Mouse (Mus musculus) lung, embryonic 16.5 days (tissue): Measurements from ENCODE around the gene Pdcd6ip. TPM values are rescaled to one million over a fixed set of nuclear protein-coding genes. Genes with fewer than 3 reads are reported as not detected.

Experiments
- ATAC-seq: fragments of 200-750 bp; cut with Nextera tagmentation; 2 replicates; pipeline ENCODE4 v1.8.0; 2017; ENCODE audit warnings: low read depth, mild to moderate bottlenecking, moderate library complexity
- H3K27ac ChIP-seq: fragments of 300-500 bp; sonication (generic); 2 replicates; pipeline ENCODE4 v1.5.1; 2014; ENCODE audit warnings: mild to moderate bottlenecking, control low read depth, low read length
- H3K27me3 ChIP-seq: fragments of 300-500 bp; sonication (generic); 2 replicates; pipeline ENCODE4 v1.6.1; 2014; ENCODE audit warnings: low read depth, low read length, mixed read lengths; ENCODE audit not compliant: control insufficient read depth, insufficient read depth
- H3K36me3 ChIP-seq: fragments of 300-500 bp; sonication (generic); 2 replicates; pipeline ENCODE4 v1.6.1; 2014; ENCODE audit warnings: low read length; ENCODE audit not compliant: control insufficient read depth, insufficient read depth
- H3K4me1 ChIP-seq: fragments of 300-500 bp; sonication (generic); replicated peaks from 2 replicates; pipeline ENCODE4 v1.6.1; 2014; ENCODE audit warnings: low read length, mixed read lengths; ENCODE audit not compliant: control insufficient read depth, insufficient read depth
- H3K4me2 ChIP-seq: fragments of 300-500 bp; sonication (generic); 2 replicates; pipeline ENCODE4 v1.6.1; 2014; ENCODE audit warnings: low read depth, low read length, control low read depth
- H3K4me3 ChIP-seq: fragments of 300-500 bp; sonication (generic); 2 replicates; pipeline ENCODE4 v1.5.1; 2014; ENCODE audit warnings: mild to moderate bottlenecking, low read length, control low read depth
- H3K9ac ChIP-seq: fragments of 300-500 bp; sonication (generic); 2 replicates; pipeline ENCODE4 v1.6.1; 2014; ENCODE audit warnings: low read length, control low read depth
- H3K9me3 ChIP-seq: fragments of 300-500 bp; sonication (generic); 2 replicates; pipeline ENCODE4 v1.6.1; 2016; ENCODE audit warnings: low read length; ENCODE audit not compliant: control insufficient read depth
- WGBS: fragments of 180-500 bp; shearing (Covaris S2); extraction: QIAGEN DNeasy Blood & Tissue Kit; methylation state at CpG from one replicate; pipeline ENCODE4 v1.1.7; 2014; 5-methylcytosine and 5-hydroxymethylcytosine counted together
- polyA plus RNA-seq: library from polyadenylated mRNA; unstranded; fragments of >200 nt; fragmentation: Nextera tagmentation; extraction: Ambion mirVana; gene quantifications from 2 replicates; pipeline ENCODE4 v1.2.1, GENCODE M21; 2015

Gene Pdcd6ip
- polyA plus RNA-seq, 1 experiment from 2014 or later = 81.4 TPM

DNA sequence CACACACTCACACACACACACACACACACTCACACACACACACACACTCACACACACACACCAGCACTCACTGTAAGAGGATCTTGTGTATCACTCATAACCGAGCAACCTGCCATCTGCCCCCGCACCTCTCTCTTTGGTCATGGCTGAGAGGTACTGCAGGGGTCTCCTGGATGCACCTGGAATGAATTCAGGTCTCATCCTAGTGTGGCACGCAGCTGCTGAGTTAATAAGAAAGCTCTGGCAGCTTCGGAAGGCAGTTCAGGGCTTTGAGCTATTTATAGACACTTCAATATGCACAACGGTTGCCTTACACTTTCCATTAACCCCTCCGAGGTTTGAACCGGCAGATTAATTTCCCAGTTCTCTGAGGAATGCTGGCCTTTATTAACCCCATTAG lies 73.1 kb downstream of the Pdcd6ip start:
- H3K9ac ChIP-seq = no peak overlapping the region
- no peaks in the 10 kb centered on the region for H3K9me3 ChIP-seq
- 50% methylated on average over 7 of the region's 7 CpGs for WGBS
- no peak overlapping the region for H3K4me3 ChIP-seq
- ATAC-seq = no peak
- no peaks in the 10 kb centered on the region for H3K36me3 ChIP-seq
- no peaks in the 10 kb centered on the region for H3K27me3 ChIP-seq
- no peak overlapping the region for H3K4me2 ChIP-seq
- no peak overlapping the region for H3K27ac ChIP-seq
- H3K4me1 ChIP-seq = no peaks in the 10 kb centered on the region

GRCm38 (mm10) chr9:113633168-113633744 lies 74.8 kb downstream of the Pdcd6ip start:
- H3K9ac ChIP-seq = no peak overlapping the region
- H3K4me2 ChIP-seq = no peak overlapping the region
- ATAC-seq = no peak
- H3K9me3 ChIP-seq = no peaks in the 10 kb centered on the region
- no peaks in the 10 kb centered on the region for H3K36me3 ChIP-seq
- no peaks in the 10 kb centered on the region for H3K4me1 ChIP-seq
- 53% methylated on average over 8 of the region's 8 CpGs for WGBS
- H3K27me3 ChIP-seq = no peaks in the 10 kb centered on the region
- no peak overlapping the region for H3K27ac ChIP-seq
- H3K4me3 ChIP-seq = no peak overlapping the region

DNA sequence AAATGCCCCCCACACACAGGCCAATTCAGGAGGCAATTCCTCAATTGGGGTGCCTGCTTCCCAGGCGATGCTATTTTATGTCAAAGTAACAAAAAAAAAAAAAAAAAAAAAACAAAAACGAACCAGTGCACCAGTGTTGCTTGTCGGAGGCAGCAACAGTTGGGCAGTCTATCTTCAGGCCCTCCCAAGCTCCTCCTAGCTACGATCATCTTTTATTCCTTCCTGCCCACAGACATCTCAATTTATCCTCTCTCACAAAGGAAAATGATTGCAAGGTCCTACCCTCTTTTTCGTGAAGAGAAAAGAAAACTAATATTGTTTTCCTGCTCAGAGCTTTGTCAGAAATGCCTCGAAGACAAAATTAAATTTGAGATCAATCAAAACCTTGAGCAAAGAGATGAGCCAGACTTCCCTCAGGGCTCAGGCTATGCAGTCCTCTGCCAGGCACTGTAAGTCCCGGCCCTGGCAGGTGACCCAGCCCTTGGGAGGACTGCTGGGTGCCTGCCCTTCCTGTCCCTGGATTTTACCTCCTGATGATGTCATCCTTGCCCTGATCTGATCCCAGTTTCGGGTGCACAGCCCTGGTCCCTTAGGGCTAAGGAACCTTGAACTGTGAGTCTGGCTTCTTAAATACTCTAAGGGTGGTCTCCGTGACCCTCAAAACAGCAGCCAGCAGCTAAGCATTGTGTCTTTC lies 75.6 kb downstream of the Pdcd6ip start:
- Histone ChIP-seq H3K27me3 (no peaks in the 10 kb centered on the region), H3K4me1 (no peaks in the 10 kb centered on the region), H3K4me2 (no peak overlapping the region), H3K36me3 (no peaks in the 10 kb centered on the region), H3K9me3 (no peaks in the 10 kb centered on the region), H3K4me3 (no peak overlapping the region), H3K9ac (no peak overlapping the region), H3K27ac (no peak overlapping the region)
- WGBS = 70% methylated on average over 9 of the region's 9 CpGs
- no peak for ATAC-seq

DNA sequence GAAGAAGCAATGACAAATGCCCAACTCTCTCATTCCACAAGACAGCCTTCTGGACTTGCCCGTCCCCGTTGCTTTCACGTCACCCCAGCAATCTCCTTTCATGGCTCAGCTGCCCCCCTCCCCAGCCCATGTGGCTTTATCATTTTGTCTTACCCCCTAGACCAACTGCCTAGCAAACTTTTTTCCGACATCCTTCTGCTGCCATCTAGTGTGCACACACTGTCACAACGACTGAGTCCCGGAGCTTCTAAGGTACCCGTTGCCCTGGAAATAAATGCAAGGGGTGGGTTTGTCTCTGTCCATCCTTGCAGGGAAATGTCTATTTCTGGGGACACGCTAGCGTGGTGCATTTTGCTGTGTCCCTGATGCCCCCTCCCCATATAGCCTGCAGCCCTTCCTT lies 78.4 kb downstream of the Pdcd6ip start:
- H3K36me3 ChIP-seq = no peaks in the 10 kb centered on the region
- no peak overlapping the region for H3K9ac ChIP-seq
- no peak overlapping the region for H3K4me3 ChIP-seq
- H3K27me3 ChIP-seq = no peaks in the 10 kb centered on the region
- H3K9me3 ChIP-seq = no peaks in the 10 kb centered on the region
- 5% methylated on average over 9 of the region's 9 CpGs for WGBS
- H3K4me1 ChIP-seq = no peaks in the 10 kb centered on the region
- H3K27ac ChIP-seq = no peak overlapping the region
- no peak for ATAC-seq
- no peak overlapping the region for H3K4me2 ChIP-seq

DNA sequence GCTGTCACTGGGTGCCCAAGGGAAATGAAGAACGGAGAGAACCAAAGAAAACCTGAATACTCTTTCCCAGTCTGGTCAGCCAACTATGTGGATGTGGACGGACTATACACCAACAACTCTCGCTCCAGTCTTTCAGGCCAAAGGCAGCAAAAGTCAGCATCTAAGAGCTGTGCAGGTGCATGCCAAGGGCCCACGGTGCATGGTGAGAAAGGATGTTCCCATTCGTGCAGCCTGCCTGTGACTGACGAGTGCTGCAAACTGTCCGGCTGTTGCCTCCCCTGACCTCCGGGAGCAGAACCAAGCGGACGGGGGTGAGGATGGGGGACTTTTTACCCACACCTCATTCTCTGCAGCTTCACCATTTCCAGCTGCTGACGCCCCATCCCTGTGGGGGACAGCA lies 78.9 kb downstream of the Pdcd6ip start:
- no peak overlapping the region for H3K27ac ChIP-seq
- no peaks in the 10 kb centered on the region for H3K9me3 ChIP-seq
- H3K4me2 ChIP-seq = no peak overlapping the region
- H3K4me3 ChIP-seq = no peak overlapping the region
- no peaks in the 10 kb centered on the region for H3K36me3 ChIP-seq
- WGBS = 81% methylated on average over 11 of the region's 11 CpGs
- H3K9ac ChIP-seq = no peak overlapping the region
- no peaks in the 10 kb centered on the region for H3K4me1 ChIP-seq
- no peak for ATAC-seq
- no peaks in the 10 kb centered on the region for H3K27me3 ChIP-seq

- no peak for ATAC-seq
Observed at GRCm38 (mm10) chr9:113628780-113629179, 79.3 kb downstream of the Pdcd6ip start.

DNA sequence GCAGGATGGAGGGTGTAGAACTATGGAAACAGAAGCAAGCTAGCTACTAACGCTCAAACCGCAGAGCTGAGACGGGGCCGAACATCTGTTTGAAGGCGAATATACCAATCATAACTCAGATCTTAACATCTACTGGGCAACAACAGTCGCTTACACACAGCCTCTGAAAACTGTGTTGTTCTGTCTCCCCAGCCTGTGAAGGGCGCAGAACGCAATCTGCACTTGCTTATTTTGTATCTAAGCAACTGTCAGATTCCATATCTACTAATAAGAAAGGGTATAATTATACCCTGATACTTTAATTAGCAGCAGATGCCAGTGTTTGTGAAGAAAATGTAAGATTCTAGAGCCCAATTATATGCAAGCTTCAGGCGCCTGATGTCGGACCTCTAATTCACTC lies 81.3 kb downstream of the Pdcd6ip start:
- 91% methylated on average over 10 of the region's 10 CpGs for WGBS
- H3K4me3 ChIP-seq = no peak overlapping the region

More at GRCm38 (mm10) chr9:113628780-113629179, 79.3 kb downstream of the Pdcd6ip start:
- 88% methylated on average over 1 of the region's 1 CpGs for WGBS
- H3K9ac ChIP-seq = no peak overlapping the region
- H3K27me3 ChIP-seq = no peaks in the 10 kb centered on the region
- H3K4me1 ChIP-seq = no peaks in the 10 kb centered on the region
- no peak overlapping the region for H3K4me2 ChIP-seq
- no peak overlapping the region for H3K4me3 ChIP-seq
- no peak overlapping the region for H3K27ac ChIP-seq
- H3K36me3 ChIP-seq = no peaks in the 10 kb centered on the region
- no peaks in the 10 kb centered on the region for H3K9me3 ChIP-seq

GRCm38 (mm10) chr9:113624086-113624485 lies 84.0 kb downstream of the Pdcd6ip start:
- 77% methylated on average over 6 of the region's 6 CpGs for WGBS

More for the DNA sequence above, 81.3 kb downstream of the Pdcd6ip start:
- Histone ChIP-seq H3K9me3 (no peaks in the 10 kb centered on the region), H3K36me3 (no peaks in the 10 kb centered on the region), H3K27me3 (no peaks in the 10 kb centered on the region), H3K9ac (no peak overlapping the region), H3K4me1 (no peaks in the 10 kb centered on the region), H3K27ac (no peak overlapping the region), H3K4me2 (no peak overlapping the region)
- ATAC-seq = no peak

GRCm38 (mm10) chr9:113617081-113617480 lies 91.0 kb downstream of the Pdcd6ip start:
- Histone ChIP-seq H3K9me3 (no peaks in the 10 kb centered on the region), H3K4me1 (no peaks in the 10 kb centered on the region), H3K27ac (no peak overlapping the region), H3K4me3 (no peak overlapping the region), H3K36me3 (no peaks in the 10 kb centered on the region), H3K4me2 (no peak overlapping the region), H3K9ac (no peak overlapping the region), H3K27me3 (no peaks in the 10 kb centered on the region)
- WGBS = 69% methylated on average over 6 of the region's 6 CpGs
- no peak for ATAC-seq

More at GRCm38 (mm10) chr9:113624086-113624485, 84.0 kb downstream of the Pdcd6ip start:
- Histone ChIP-seq H3K27me3 (no peaks in the 10 kb centered on the region), H3K4me1 (no peaks in the 10 kb centered on the region), H3K27ac (no peak overlapping the region), H3K4me3 (no peak overlapping the region), H3K9ac (no peak overlapping the region), H3K4me2 (no peak overlapping the region), H3K36me3 (no peaks in the 10 kb centered on the region), H3K9me3 (no peaks in the 10 kb centered on the region)
- ATAC-seq = no peak
